Mouse (Mus musculus): ENCODE data around the gene Hsf5.

DNA sequence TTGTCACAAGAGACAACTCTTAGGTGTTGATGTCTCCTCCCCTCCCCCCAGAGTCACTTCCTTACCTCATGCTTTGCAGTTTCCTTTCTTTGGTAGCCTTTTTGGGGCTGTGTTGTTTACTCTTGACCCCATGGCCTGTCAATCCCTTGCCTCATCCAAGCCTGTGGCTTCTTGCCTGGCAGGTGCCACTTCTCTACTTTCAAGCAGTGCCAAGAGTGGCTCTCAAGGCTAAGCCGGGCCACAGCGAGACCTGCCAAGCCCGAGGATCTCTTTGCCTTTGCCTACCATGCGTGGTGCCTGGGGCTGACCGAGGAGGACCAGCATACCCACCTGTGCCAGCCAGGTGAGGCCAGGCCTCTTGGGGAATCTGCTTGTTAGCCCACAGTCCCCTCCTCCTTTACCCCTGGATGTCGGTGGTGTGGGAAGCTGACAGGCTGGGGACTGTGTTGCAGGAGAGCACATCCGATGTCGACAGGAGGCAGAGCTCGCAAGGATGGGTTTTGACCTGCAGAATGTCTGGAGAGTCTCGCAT, 16.6 kb upstream of the Hsf5 start:
- no peak for TF ChIP-seq CTCF (IDR thresholded peaks at IDR 0.05; ENCODE audit: low read depth, low read length)
- no peak for TF ChIP-seq GATA2 (IDR thresholded peaks at IDR 0.05; ENCODE audit: borderline replicate concordance, low read depth, low read length)
- TF ChIP-seq POLR2AphosphoS5 (IDR thresholded peaks at IDR 0.05; ENCODE audit: insufficient replicate concordance, low read depth, low read length): no peak
